Mouse (Mus musculus) brown adipose tissue, adult 24 weeks (tissue): Measurements from ENCODE around the gene Bsx. TPM values are rescaled to one million over a fixed set of nuclear protein-coding genes. Genes with fewer than 3 reads are reported as not detected.
A peak's percentile ranks its signal among the peaks of the same experiment; 100 is the strongest.

Source experiments
- H3K27ac ChIP-seq: fragments of 200-500 bp; replicated peaks from 2 replicates; pipeline ENCODE4 v1.5.1; 2012; ENCODE audit warnings: low read depth, mild to moderate bottlenecking, low read length
- H3K4me1 ChIP-seq: fragments of 200-500 bp; 2 replicates; pipeline ENCODE4 v1.6.1; 2012; ENCODE audit warnings: low read length, mixed read lengths; ENCODE audit not compliant: control insufficient read depth, insufficient read depth, insufficient read length
- H3K4me3 ChIP-seq: fragments of 200-500 bp; 2 replicates; pipeline ENCODE4 v1.5.1; 2012; ENCODE audit warnings: low read depth, mild to moderate bottlenecking, low read length, moderate library complexity; ENCODE audit not compliant: insufficient read depth
- polyA plus RNA-seq: library from polyadenylated mRNA; stranded (reverse); fragments of >200 nt; gene quantifications from 2 replicates; pipeline ENCODE4 v1.2.4, GENCODE M21; 2012; ENCODE audit not compliant: missing spikeins, insufficient read depth, insufficient read length

Bsx gene
- polyA plus RNA-seq, 1 experiment, result not detected

DNA sequence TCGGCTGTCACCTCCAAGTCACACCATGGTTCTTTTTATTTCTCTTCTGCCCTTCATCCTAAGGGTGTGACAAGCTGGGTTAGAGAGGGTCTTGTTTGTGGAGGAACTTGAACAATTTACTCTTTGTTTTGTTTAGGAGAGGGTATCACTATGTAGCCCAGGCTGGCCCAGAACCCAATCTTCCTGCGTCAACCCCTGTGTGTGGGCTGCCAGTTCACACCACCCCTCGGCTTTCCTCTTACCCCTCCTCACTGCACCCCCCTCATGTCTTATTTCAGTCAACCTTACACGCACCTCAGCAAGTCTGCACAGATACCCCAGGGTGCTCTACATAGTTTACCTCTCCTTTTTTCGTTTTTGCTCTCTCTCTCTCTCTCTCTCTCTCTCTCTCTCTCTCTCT lies 2.8 kb downstream of the Bsx start:
- no peak overlapping the region for H3K27ac ChIP-seq
- 0 out of 2 replicates have a peak, but pooled peaks cover 2% of the 10 kb centered on the region for H3K4me1 ChIP-seq
- H3K4me3 ChIP-seq, result no peak overlapping the region

GRCm38 (mm10) chr9:40877146-40877880 lies 3.4 kb downstream of the Bsx start:
- peak overlapping the region; percentile 24 for H3K4me3 ChIP-seq

GRCm38 (mm10) chr9:40877881-40878235 lies 3.9 kb downstream of the Bsx start:
- H3K27ac ChIP-seq, result no peak overlapping the region
- H3K4me1 ChIP-seq, result 0 out of 2 replicates have a peak, but pooled peaks cover 2% of the 10 kb centered on the region
- peak overlapping the region; percentile 24 for H3K4me3 ChIP-seq

More at GRCm38 (mm10) chr9:40877146-40877880, 3.4 kb downstream of the Bsx start:
- Histone ChIP-seq H3K27ac (no peak overlapping the region), H3K4me1 (0 out of 2 replicates have a peak, but pooled peaks cover 2% of the 10 kb centered on the region)

- Histone ChIP-seq H3K27ac (no peak overlapping the region), H3K4me3 (no peak overlapping the region), H3K4me1 (0 out of 2 replicates have a peak, but pooled peaks cover 2% of the 10 kb centered on the region)
These were observed 4.5 kb downstream of the Bsx start for GRCm38 (mm10) chr9:40878291-40878945.

GRCm38 (mm10) chr9:40878998-40879397 lies 5.1 kb downstream of the Bsx start:
- H3K4me1 ChIP-seq, result 0 out of 2 replicates have a peak, but pooled peaks cover 2% of the 10 kb centered on the region
- H3K4me3 ChIP-seq, result no peak overlapping the region
- H3K27ac ChIP-seq, result no peak overlapping the region

GRCm38 (mm10) chr9:40885669-40886068 lies 11.7 kb downstream of the Bsx start:
- no peak overlapping the region for H3K27ac ChIP-seq
- no peaks in the 10 kb centered on the region for H3K4me1 ChIP-seq
- H3K4me3 ChIP-seq, result no peak overlapping the region

- Histone ChIP-seq H3K4me1 (no peaks in the 10 kb centered on the region), H3K4me3 (no peak overlapping the region), H3K27ac (no peak overlapping the region)
These were observed 15.5 kb downstream of the Bsx start for GRCm38 (mm10) chr9:40889389-40889788.

DNA sequence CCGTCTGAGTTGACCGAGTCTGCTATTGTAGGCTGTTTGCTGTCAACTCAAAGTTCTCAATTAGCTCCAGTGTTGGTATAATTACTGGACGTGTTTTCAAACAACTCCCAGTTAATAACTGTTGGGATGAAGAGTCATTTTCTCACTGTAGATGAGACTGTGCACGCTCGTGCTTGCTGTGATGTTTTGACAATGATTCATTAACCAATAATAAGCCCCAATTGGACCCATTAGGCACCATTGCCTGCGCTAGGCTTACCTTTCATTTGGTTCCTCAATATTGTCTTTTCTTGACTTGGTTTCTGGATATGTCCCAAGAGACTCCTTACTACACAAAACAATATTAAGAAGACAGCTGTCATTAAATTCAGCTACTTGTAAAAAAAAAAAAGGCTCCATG lies 18.5 kb downstream of the Bsx start:
- Histone ChIP-seq H3K4me3 (no peak overlapping the region), H3K27ac (no peak overlapping the region), H3K4me1 (no peaks in the 10 kb centered on the region)

- Histone ChIP-seq H3K4me3 (no peak overlapping the region), H3K27ac (no peak overlapping the region), H3K4me1 (no peaks in the 10 kb centered on the region)
These were observed 33.5 kb downstream of the Bsx start for GRCm38 (mm10) chr9:40907413-40907812.

- no peak overlapping the region for H3K27ac ChIP-seq
- no peaks in the 10 kb centered on the region for H3K4me1 ChIP-seq
- no peak overlapping the region for H3K4me3 ChIP-seq
These were observed 34.5 kb downstream of the Bsx start for GRCm38 (mm10) chr9:40908411-40908810.

DNA sequence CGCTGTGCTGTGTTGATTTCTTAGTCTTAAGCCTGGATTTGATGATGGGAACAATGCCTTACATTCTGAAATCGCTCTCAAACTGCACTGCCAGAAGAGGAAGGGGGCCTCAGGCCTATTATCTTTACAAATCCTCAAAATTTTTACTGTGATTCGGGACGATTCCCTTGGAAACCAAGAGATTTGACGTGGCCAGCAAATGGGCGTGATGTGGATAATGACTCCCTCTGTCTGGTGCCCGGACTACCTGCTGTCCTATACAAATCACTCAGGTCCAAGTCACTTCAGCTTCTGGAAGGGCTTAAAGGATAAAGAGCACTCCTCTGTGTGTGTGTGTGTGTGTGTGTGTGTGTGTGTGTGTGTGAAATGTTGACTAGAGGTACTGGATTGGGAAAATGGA lies 35.0 kb downstream of the Bsx start:
- Histone ChIP-seq H3K27ac (no peak overlapping the region), H3K4me3 (no peak overlapping the region), H3K4me1 (no peaks in the 10 kb centered on the region)

DNA sequence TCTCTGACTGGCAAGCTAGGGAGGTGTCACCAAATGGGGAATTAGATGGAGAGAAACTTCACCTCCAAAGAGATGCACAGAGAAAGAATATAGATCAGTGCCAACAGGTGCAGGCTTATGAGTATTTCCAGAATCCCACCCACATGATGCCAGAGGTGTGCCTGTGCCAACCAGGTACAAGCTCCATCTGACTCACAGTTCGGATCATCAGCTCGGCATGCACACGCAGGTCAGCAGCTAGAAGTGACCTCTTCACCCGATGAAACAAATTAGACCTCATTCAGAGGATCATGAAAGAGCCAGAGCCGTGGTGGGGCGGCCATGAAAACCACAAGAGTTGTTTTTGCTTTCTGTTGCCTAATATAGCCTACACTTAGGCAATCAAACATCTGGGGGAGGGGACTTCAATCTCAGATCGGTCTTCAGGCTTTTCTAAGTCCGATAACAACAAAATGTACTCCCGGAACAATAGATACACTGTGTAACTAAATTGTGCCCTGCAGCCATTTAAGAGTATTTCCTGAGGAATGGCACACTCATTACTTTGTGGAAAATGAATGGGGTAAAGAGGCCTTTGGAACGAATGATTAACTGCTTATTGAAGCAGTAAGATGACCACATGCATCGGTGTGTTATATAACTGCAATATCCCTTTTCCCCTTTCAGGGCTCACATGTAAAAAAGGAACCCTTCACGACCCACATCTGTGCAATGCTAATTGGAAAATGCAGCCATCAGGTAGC lies 44.1 kb downstream of the Bsx start:
- no peak overlapping the region for H3K4me3 ChIP-seq
- no peaks in the 10 kb centered on the region for H3K4me1 ChIP-seq
- no peak overlapping the region for H3K27ac ChIP-seq

- H3K27ac ChIP-seq, result no peak overlapping the region
- no peaks in the 10 kb centered on the region for H3K4me1 ChIP-seq
- no peak overlapping the region for H3K4me3 ChIP-seq
These were observed 53.5 kb downstream of the Bsx start for GRCm38 (mm10) chr9:40927351-40927980.
